Mouse (Mus musculus): Measurements from ENCODE around the gene Rsph1.

- TF ChIP-seq EP300 (IDR thresholded peaks at IDR 0.05; ENCODE audit: low read depth): no peak
- no peak for TF ChIP-seq CTCF (IDR thresholded peaks at IDR 0.05; ENCODE audit: low read depth)
Measured at GRCm38 (mm10) chr17:31322446-31322845, 45.3 kb upstream of the Rsph1 start.
